In the genomic region with DNA sequence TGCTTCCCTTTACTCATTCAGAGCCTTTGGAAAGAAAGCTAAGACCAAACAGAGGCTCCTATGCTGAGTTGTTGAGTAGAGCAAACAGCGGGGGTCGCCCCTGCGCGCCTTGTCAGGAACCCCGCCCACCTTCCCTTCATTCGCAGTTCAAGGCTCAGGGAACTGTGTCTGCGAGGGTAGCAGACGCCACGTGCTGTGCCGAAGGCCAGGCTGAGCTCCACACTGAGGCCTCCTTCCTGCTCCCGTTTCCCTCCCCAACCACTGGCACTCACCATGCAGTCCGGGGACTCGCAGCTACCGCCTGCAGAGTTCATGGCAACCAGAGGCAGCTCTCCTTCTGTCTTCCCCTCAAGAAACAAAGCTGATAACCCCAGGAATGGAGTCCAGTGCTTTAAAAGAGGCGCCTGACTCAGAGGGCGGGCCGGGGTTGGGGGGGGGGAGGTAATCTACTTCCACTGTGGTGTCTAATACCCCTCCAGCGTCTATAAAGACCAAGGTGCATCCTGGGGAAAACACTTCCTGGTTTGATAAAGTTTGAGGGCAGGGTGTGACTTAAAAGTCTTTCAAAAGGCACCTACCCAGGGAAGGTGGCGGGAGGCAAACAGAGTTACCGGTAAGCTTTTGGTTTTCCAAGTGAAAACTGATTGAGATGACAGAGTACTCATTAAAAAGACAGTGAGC, we compare ENCODE assay signal across 8 mouse cellular contexts. TPM values are rescaled to one million over a fixed set of nuclear protein-coding genes. Genes with fewer than 3 reads are reported as not detected.
DNase-seq lines count a peak whose midpoint lies in the region; ATAC-seq lines count a peak whose summit lies in the region.

TSS of gene Slc23a4 (minus strand) at position 324 of the 681 bp plus-strand sequence.

- WGBS in intestine, embryonic 15.5 days = 13% methylated on average over 20 of the region's 20 CpGs
- WGBS in midbrain, embryonic 16.5 days = 7% methylated on average over 20 of the region's 20 CpGs

- H3K4me2 ChIP-seq in intestine, embryonic 15.5 days (replicated peaks) = peak within 1 kb of the TSS; percentile 50
- peak within 1 kb of the TSS; percentile 5; the same call in 1 of the 2 replicates for H3K4me2 ChIP-seq in midbrain, embryonic 16.5 days (ENCODE audit: low read length)

- no peaks in the 10 kb centered on the region for H3K9me3 ChIP-seq in intestine, embryonic 15.5 days
- H3K9me3 ChIP-seq in midbrain, embryonic 16.5 days (replicated peaks; ENCODE audit: control insufficient read depth, low read length, poor library complexity, severe bottlenecking) = no peaks in the 10 kb centered on the region

- H3K4me1 ChIP-seq in intestine, embryonic 15.5 days (replicated peaks) = peaks cover 8% of the 10 kb centered on the region; the same call in 1 of the 2 replicates
- no peaks in the 10 kb centered on the region for H3K4me1 ChIP-seq in midbrain, embryonic 16.5 days (ENCODE audit: control insufficient read depth, insufficient read depth, low read length)

- H3K9ac ChIP-seq in intestine, embryonic 15.5 days = peak within 1 kb of the TSS; percentile 28; the same call in 1 of the 2 replicates
- no peak within 1 kb of the TSS for H3K9ac ChIP-seq in midbrain, embryonic 16.5 days (ENCODE audit: low read depth, low read length)

- DNase-seq in Muller cell, postnatal 12 days (ENCODE audit: inconsistent ontology term) = peak; percentile 27
- peak; percentile 60 for DNase-seq in embryo, embryonic 10.5 days (ENCODE audit: low spot score)
- no peak for DNase-seq in cerebellum, adult 9-11 months
- no peak for DNase-seq in ovary, postnatal 14 days (ENCODE audit: low spot score)
- DNase-seq in urinary bladder, postnatal 25 days (ENCODE audit: low spot score) = no peak
- no peak for DNase-seq in gastrocnemius, adult 18-20 months (ENCODE audit: low spot score)

- H3K27me3 ChIP-seq in intestine, embryonic 15.5 days (replicated peaks) = no peaks in the 10 kb centered on the region
- H3K27me3 ChIP-seq in midbrain, embryonic 16.5 days (ENCODE audit: control insufficient read depth, insufficient read depth, low read depth, low read length) = no peaks in the 10 kb centered on the region

- peak within 1 kb of the TSS; percentile 7; the same call in 1 of the 2 replicates for H3K4me3 ChIP-seq in intestine, embryonic 15.5 days (replicated peaks)
- H3K4me3 ChIP-seq in midbrain, embryonic 16.5 days (ENCODE audit: low read depth, low read length) = no peak within 1 kb of the TSS

- peak within 1 kb of the TSS; percentile 2; the same call in 1 of the 2 replicates for H3K27ac ChIP-seq in intestine, embryonic 15.5 days
- no peak within 1 kb of the TSS for H3K27ac ChIP-seq in midbrain, embryonic 16.5 days (ENCODE audit: low read length)

- peak; percentile 89 for ATAC-seq in intestine, embryonic 15.5 days
- no peak for ATAC-seq in midbrain, embryonic 16.5 days

- H3K36me3 ChIP-seq in intestine, embryonic 15.5 days = no peaks in the 10 kb centered on the region
- H3K36me3 ChIP-seq in midbrain, embryonic 16.5 days (ENCODE audit: control insufficient read depth, insufficient read depth, low read length) = no peaks in the 10 kb centered on the region

RNA-seq across cellular contexts. Expression of gene Slc23a4, which starts in this region (rescaled TPM):
- 8.4 and 9.5 TPM in 2 replicates for polyA plus RNA-seq in intestine, embryonic 15.5 days (2015; fragmentation: Nextera tagmentation; extraction: Ambion mirVana)
- 0.85 and 0.92 TPM in 2 replicates for polyA plus RNA-seq in midbrain, embryonic 16.5 days (2015; fragmentation: Nextera tagmentation; extraction: Ambion mirVana)
- under 1 TPM in 1 of 2 experiments, not detected in 1; 0.09 TPM for total RNA-seq in gastrocnemius, adult 18-20 months (2021)

Comparison
In these comparisons a context has a peak if more than half of its experiments do, and no peak if none do; other contexts are left out.
1. DNase-seq: peak in Muller cell, postnatal 12 days (single experiment) and embryo, embryonic 10.5 days (single experiment); none in cerebellum, adult 9-11 months (single experiment), ovary, postnatal 14 days (single experiment), urinary bladder, postnatal 25 days (single experiment) and gastrocnemius, adult 18-20 months (single experiment).